Mouse (Mus musculus) forebrain, embryonic 12.5 days (tissue): ENCODE data around the gene Dcdc2a. TPM values are rescaled to one million over a fixed set of nuclear protein-coding genes. Genes with fewer than 3 reads are reported as not detected.

Experiments used
- polyA plus RNA-seq: library from polyadenylated mRNA; unstranded; fragments of >200 nt; fragmentation: Nextera tagmentation; extraction: Ambion mirVana; gene quantifications from 2 replicates; pipeline ENCODE4 v1.2.1, GENCODE M21; 2016

Dcdc2a gene
- polyA plus RNA-seq, 1 experiment from 2014 or later, result 1.9 TPM

Other genes starting within 250 kb of the Dcdc2a start
- gene Acot13, start 224.5 kb upstream of the Dcdc2a start, polyA plus RNA-seq, result 57.4 and 57.8 TPM in 2 replicates
- 70.3 and 75.0 TPM in 2 replicates for gene Tdp2, start 224.3 kb upstream of the Dcdc2a start, polyA plus RNA-seq
- gene D130043K22Rik, start 210.9 kb upstream of the Dcdc2a start, polyA plus RNA-seq, result 1.1 and 1.6 TPM in 2 replicates
- 10.6 and 10.9 TPM in 2 replicates for gene Aldh5a1, start 118.3 kb upstream of the Dcdc2a start, polyA plus RNA-seq
- 0.41 and 0.64 TPM in 2 replicates for gene Gpld1, start 112.9 kb upstream of the Dcdc2a start, polyA plus RNA-seq
- 23.8 and 31.4 TPM in 2 replicates for gene Mrs2, start 35.6 kb upstream of the Dcdc2a start, polyA plus RNA-seq
- 12.1 and 14.2 TPM in 2 replicates for gene Nrsn1, start 214.5 kb downstream of the Dcdc2a start, polyA plus RNA-seq